Mouse (Mus musculus) limb, embryonic 14.5 days (tissue): ENCODE measurements at regions not wholly inside any gene's neighbourhood (a gene's known extent, or its start where the extent isn't known, plus 50 kb on each side); places are given as distances from the start of the nearest gene placed in this dataset.
"Not testable (repeated sequence)": the region's sequence is repeated elsewhere in the genome, so short reads cannot be mapped to it uniquely, and the experiment has no call there.

Source experiments
- ATAC-seq: fragments of 200-750 bp; cut with Nextera tagmentation; 2 replicates; pipeline ENCODE4 v1.8.0; 2017; ENCODE audit warnings: low read depth, moderate number of reproducible peaks, moderate TSS enrichment; ENCODE audit not compliant: low FRiP score
- DNase-seq: peaks from one replicate; pipeline ENCODE4 v3.0.0-alpha.2; 2015; ENCODE audit warnings: low spot score
- H3K27ac ChIP-seq: fragments of 300-500 bp; sonication (generic); replicated peaks from 2 replicates; pipeline ENCODE4 v1.5.1; 2014; ENCODE audit warnings: low read depth, mild to moderate bottlenecking, low read length, moderate library complexity, mixed read lengths
- H3K27me3 ChIP-seq: fragments of 300-500 bp; sonication (generic); 2 replicates; pipeline ENCODE4 v1.6.1; 2014; ENCODE audit warnings: low read length, mixed read lengths; ENCODE audit not compliant: control insufficient read depth, insufficient read depth
- H3K36me3 ChIP-seq: fragments of 300-500 bp; sonication (generic); 2 replicates; pipeline ENCODE4 v1.6.1; 2014; ENCODE audit warnings: mild to moderate bottlenecking, low read length, moderate library complexity, mixed read lengths; ENCODE audit not compliant: control insufficient read depth, insufficient read depth
- H3K4me1 ChIP-seq: fragments of 300-500 bp; sonication (generic); 2 replicates; pipeline ENCODE4 v1.6.1; 2014; ENCODE audit warnings: antibody characterized with exemption, low read length, mixed read lengths; ENCODE audit not compliant: control insufficient read depth, insufficient read depth
- H3K4me2 ChIP-seq: fragments of 300-500 bp; sonication (generic); replicated peaks from 2 replicates; pipeline ENCODE4 v1.6.1; 2014; ENCODE audit warnings: low read depth, mild to moderate bottlenecking, low read length, moderate library complexity; ENCODE audit not compliant: severe bottlenecking
- H3K4me3 ChIP-seq: fragments of 300-500 bp; sonication (generic); replicated peaks from 2 replicates; pipeline ENCODE4 v1.5.1; 2014; ENCODE audit warnings: low read length
- H3K9ac ChIP-seq: fragments of 300-500 bp; sonication (generic); 2 replicates; pipeline ENCODE4 v1.6.1; 2014; ENCODE audit warnings: mild to moderate bottlenecking, low read depth, low read length, moderate library complexity; ENCODE audit not compliant: severe bottlenecking
- H3K9me3 ChIP-seq: fragments of 300-500 bp; sonication (generic); 2 replicates; pipeline ENCODE4 v1.6.1; 2016; ENCODE audit warnings: low read length; ENCODE audit not compliant: control insufficient read depth
- POLR2A ChIP-seq: fragments of 200-500 bp; IDR thresholded peaks from 2 replicates; pipeline ENCODE4 v1.8.0; 2012; ENCODE audit warnings: inconsistent platforms, mild to moderate bottlenecking, moderate library complexity, borderline replicate concordance; ENCODE audit not compliant: insufficient read depth, insufficient read length; ENCODE audit errors: extremely low read depth
- WGBS: fragments of 180-500 bp; shearing (Covaris S2); extraction: QIAGEN DNeasy Blood & Tissue Kit; methylation state at CpG from one replicate; pipeline ENCODE4 v1.1.7; 2014; 5-methylcytosine and 5-hydroxymethylcytosine counted together

DNA sequence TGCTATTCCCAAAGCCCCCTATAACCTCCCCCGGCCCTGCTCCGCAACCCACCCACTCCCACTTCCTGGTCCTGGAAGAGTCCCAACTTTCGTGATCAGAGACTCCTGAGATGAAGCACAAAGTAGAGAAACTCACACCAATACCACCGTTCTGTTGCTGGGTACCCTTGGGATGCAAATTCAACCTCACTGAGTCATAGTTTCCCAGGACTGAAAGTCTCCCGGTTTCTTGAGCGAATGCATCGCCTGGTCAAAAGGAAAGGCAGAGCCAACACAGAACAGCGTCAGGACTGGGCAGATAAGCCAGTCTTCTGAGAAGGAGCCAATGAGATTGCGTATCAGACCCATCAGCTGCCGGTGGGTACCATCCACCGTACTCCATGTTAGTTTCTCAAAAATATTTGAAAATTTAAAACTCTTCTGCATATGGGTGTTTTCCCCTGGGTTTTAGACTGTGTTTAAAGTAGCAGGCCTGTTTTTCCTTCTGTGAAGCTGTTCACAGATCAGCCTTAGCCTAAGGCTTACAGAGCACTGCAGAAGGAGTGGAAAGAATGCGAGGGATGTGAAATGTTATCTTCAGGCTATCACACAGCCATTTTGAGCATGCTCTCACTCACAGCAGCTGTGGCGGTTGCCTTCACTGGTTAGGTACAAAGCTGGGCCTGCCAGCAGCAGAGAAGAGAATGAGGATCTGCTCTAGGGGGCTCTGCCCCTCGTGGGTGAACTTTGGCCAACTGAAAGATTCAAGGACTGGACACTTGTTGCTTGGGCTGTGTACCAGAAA is 77.0 kb upstream of the Zmat1 start:
- not testable (repeated sequence) for H3K9me3 ChIP-seq, H3K4me1 ChIP-seq, ATAC-seq, H3K36me3 ChIP-seq, H3K4me2 ChIP-seq, DNase-seq, H3K27ac ChIP-seq, H3K4me3 ChIP-seq, H3K27me3 ChIP-seq, H3K9ac ChIP-seq
- WGBS = 77% methylated on average over 14 of the region's 14 CpGs

DNA sequence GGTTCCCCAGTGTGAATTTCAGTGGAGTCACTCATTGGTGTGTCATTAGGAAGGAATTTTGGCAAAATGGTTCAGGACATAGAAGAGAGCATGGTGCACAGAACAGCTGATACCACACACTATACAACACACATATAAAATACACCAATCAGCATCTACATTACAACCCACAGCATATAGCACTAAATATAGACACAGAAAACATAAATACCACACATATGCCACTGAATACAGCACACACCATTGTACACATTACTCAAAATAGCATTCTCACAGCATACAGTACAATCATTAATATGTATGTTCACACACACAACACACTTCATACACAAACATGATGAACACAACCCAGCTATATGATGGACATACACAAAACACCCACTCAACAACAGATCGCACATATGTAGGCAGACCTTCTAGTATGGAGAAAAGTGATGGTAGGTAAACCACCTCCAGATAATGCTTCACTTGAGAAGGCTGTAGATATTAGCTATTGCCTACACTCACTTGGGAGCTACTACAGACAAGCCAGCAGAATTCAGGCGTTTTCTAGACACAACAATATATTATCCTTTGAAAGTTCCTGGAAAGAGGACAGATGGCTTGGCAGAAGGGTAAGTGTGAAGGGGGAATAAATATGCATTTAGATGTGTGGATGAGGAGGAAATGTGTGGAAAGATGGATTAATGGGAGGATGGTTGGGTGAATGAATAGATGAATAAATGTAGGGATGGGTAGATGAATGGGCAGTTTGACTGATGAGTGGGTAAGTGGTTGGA is 71.6 kb upstream of the Zmat1 start:
- no peaks in the 10 kb centered on the region for H3K4me1 ChIP-seq
- no peak overlapping the region for H3K4me2 ChIP-seq
- no peak overlapping the region for H3K4me3 ChIP-seq
- H3K9ac ChIP-seq = no peak overlapping the region
- ATAC-seq = no peak
- TF ChIP-seq POLR2A = no peak
- 69% methylated on average over 2 of the region's 2 CpGs for WGBS
- no peaks in the 10 kb centered on the region for H3K27me3 ChIP-seq
- DNase-seq = no peak
- H3K27ac ChIP-seq = no peak overlapping the region
- no peaks in the 10 kb centered on the region for H3K9me3 ChIP-seq
- H3K36me3 ChIP-seq = no peaks in the 10 kb centered on the region

GRCm38 (mm10) chrX:135079388-135079787 is 70.4 kb upstream of the Zmat1 start:
- ATAC-seq = no peak
- H3K36me3 ChIP-seq = no peaks in the 10 kb centered on the region
- no peak overlapping the region for H3K27ac ChIP-seq
- no peak overlapping the region for H3K9ac ChIP-seq
- no peak for DNase-seq
- no peak overlapping the region for H3K4me3 ChIP-seq
- no peak overlapping the region for H3K4me2 ChIP-seq
- H3K4me1 ChIP-seq = no peaks in the 10 kb centered on the region
- H3K27me3 ChIP-seq = no peaks in the 10 kb centered on the region
- H3K9me3 ChIP-seq = no peaks in the 10 kb centered on the region
- 77% methylated on average over 2 of the region's 2 CpGs for WGBS
- no peak for TF ChIP-seq POLR2A

DNA sequence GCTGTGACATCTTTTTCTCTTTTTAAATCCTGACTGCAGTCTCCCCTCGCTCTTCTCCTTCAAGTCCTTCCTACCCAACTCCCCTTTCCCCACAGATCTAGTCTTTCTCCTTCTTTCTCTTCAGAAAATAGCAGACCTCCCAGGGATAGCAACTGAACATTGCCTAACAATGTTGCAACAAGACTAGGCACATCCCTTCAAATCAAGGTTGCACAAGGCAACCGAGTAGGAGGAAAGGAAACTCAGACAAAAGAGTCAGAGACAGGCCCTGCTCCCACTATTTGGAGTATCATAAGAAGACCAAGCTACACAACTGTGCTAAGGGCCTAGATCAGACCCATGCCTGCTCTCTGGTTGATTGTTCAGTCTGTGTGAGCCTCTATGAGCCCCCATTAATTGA is 66.9 kb upstream of the Zmat1 start:
- 77% methylated on average over 2 of the region's 2 CpGs for WGBS
- H3K4me2 ChIP-seq = no peak overlapping the region
- no peak for DNase-seq

GRCm38 (mm10) chrX:135069448-135069847 is 60.4 kb upstream of the Zmat1 start:
- Histone ChIP-seq H3K4me2 (no peak overlapping the region), H3K27me3 (no peaks in the 10 kb centered on the region), H3K36me3 (no peaks in the 10 kb centered on the region), H3K9ac (no peak overlapping the region), H3K9me3 (no peaks in the 10 kb centered on the region), H3K4me1 (no peaks in the 10 kb centered on the region), H3K4me3 (no peak overlapping the region), H3K27ac (no peak overlapping the region)
- no peak for TF ChIP-seq POLR2A
- DNase-seq = no peak
- no peak for ATAC-seq
- 14% methylated on average over 1 of the region's 1 CpGs for WGBS

More for the DNA sequence above, 66.9 kb upstream of the Zmat1 start:
- Histone ChIP-seq H3K4me3 (no peak overlapping the region), H3K27ac (no peak overlapping the region), H3K9me3 (no peaks in the 10 kb centered on the region), H3K9ac (no peak overlapping the region), H3K36me3 (no peaks in the 10 kb centered on the region), H3K27me3 (no peaks in the 10 kb centered on the region), H3K4me1 (no peaks in the 10 kb centered on the region)
- no peak for TF ChIP-seq POLR2A
- ATAC-seq = no peak
